Mouse (Mus musculus) ES-Bruce4 (cell line): ENCODE results near the gene Cyld. TPM values are rescaled to one million over a fixed set of nuclear protein-coding genes. Genes with fewer than 3 reads are reported as not detected.
"Not testable (repeated sequence)": the region's sequence is repeated elsewhere in the genome, so short reads cannot be mapped to it uniquely, and the experiment has no call there.

Source experiments
- H3K27ac ChIP-seq: 2 replicates; pipeline ENCODE4 v1.5.1; 2012; ENCODE audit warnings: low read length, inconsistent platforms; ENCODE audit not compliant: insufficient read depth
- H3K27me3 ChIP-seq: 2 replicates; pipeline ENCODE4 v1.6.1; 2012; ENCODE audit warnings: mild to moderate bottlenecking, low read length, inconsistent platforms; ENCODE audit not compliant: control insufficient read depth, poor library complexity, insufficient read depth, severe bottlenecking
- H3K36me3 ChIP-seq: 2 replicates; pipeline ENCODE4 v1.6.1; 2012; ENCODE audit warnings: inconsistent platforms, mild to moderate bottlenecking, low read length, moderate library complexity; ENCODE audit not compliant: control insufficient read depth, poor library complexity, insufficient read depth, severe bottlenecking
- H3K4me1 ChIP-seq: one replicate; pipeline ENCODE4 v1.8.1; 2011; ENCODE audit warnings: low read length; ENCODE audit not compliant: control insufficient read depth, insufficient read depth
- H3K4me3 ChIP-seq: 2 replicates; pipeline ENCODE4 v1.5.1; 2011; ENCODE audit warnings: low read depth, mild to moderate bottlenecking, low read length
- H3K9ac ChIP-seq: 2 replicates; pipeline ENCODE4 v1.6.1; 2012; ENCODE audit warnings: low read depth, mild to moderate bottlenecking, inconsistent platforms; ENCODE audit not compliant: poor library complexity, severe bottlenecking
- H3K9me3 ChIP-seq: replicated peaks from 2 replicates; pipeline ENCODE4 v1.6.1; 2012; ENCODE audit warnings: mild to moderate bottlenecking, low read length, inconsistent platforms; ENCODE audit not compliant: control insufficient read depth, poor library complexity, insufficient read depth, severe bottlenecking
- CTCF ChIP-seq: IDR thresholded peaks from one replicate; pipeline ENCODE4 v1.8.1; 2011; ENCODE audit warnings: low read depth, low read length
- EP300 ChIP-seq: IDR thresholded peaks from 2 replicates; pipeline ENCODE4 v1.6.1; 2011; ENCODE audit warnings: low read depth, low read length; ENCODE audit not compliant: insufficient read depth
- POLR2A ChIP-seq: IDR thresholded peaks from one replicate; pipeline ENCODE4 v1.8.1; 2011; ENCODE audit warnings: low read length; ENCODE audit not compliant: insufficient read depth
- polyA plus RNA-seq: library from polyadenylated mRNA; stranded (reverse); fragments of >200 nt; gene quantifications from 2 replicates; pipeline ENCODE4 v1.2.4, GENCODE M21; 2011; ENCODE audit warnings: low read depth; ENCODE audit not compliant: missing spikeins, insufficient read depth, insufficient read length

Gene Cyld
- polyA plus RNA-seq, 1 experiment, result 18.6 TPM

DNA sequence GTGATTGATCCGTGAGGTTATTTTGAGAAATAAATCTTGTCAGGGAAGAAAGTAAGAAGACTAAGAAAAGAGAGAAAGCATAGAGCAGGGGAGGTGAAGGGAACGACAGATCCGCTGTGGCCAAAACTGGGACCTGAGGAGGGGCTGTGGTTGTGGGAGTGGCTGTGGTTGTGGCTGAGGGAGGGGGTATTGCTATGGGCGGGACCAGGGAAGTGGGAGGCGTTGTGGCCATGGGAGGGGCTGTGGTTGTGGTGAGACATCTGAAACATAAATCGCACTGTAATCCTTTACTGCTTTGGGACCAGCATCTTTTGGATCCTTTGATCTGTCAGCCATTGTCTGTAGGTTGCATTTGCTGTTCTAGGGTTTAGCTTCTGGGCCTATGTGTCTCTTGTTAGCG is 74.4 kb downstream of the Cyld start:
- peaks cover 13% of the 10 kb centered on the region for H3K9me3 ChIP-seq
- no peaks in the 10 kb centered on the region for H3K27me3 ChIP-seq
- no peaks in the 10 kb centered on the region for H3K4me1 ChIP-seq
- no peak overlapping the region for H3K27ac ChIP-seq
- H3K9ac ChIP-seq, result no peak overlapping the region
- TF ChIP-seq CTCF, result no peak
- TF ChIP-seq POLR2A, result no peak
- TF ChIP-seq EP300, result no peak
- H3K4me3 ChIP-seq, result no peak overlapping the region
- H3K36me3 ChIP-seq, result no peaks in the 10 kb centered on the region

DNA sequence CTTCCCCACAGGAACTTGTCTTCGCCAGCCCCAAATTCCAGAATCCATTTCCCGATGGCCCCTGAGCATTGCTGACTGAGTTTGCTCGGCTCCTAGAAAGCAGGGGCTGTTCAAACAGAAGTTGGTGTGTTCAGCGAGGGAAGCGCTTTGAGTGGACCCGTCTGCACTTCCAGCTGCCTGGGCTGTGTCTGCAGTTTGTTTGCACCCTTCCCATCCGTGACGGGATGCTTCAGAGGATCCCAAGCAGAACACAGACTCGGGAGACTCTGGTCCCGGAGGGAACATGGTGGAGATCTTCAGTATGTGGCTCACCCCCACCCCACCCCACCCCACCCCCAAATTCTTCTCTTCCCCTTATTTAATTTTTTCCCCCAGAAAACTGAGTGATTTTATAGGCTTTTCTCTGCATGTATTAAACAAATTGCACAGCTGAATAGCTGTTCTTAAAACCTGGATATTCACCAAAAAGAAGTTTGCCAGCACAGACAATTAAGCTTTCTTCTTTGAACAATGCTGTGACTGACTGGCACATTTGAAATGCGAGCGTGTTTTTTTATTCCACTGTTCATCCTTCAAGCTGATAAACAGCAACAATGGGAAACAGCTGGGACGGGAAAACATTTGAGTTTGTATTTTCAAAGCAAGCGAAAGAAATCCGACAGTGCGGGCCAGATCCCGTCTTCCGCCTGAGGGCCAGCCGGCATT is 77.9 kb downstream of the Cyld start:
- Histone ChIP-seq H3K9ac (no peak overlapping the region), H3K4me1 (no peaks in the 10 kb centered on the region), H3K27me3 (no peaks in the 10 kb centered on the region), H3K4me3 (no peak overlapping the region), H3K27ac (no peak overlapping the region), H3K36me3 (no peaks in the 10 kb centered on the region), H3K9me3 (peaks cover 8% of the 10 kb centered on the region)
- no peak for TF ChIP-seq EP300

DNA sequence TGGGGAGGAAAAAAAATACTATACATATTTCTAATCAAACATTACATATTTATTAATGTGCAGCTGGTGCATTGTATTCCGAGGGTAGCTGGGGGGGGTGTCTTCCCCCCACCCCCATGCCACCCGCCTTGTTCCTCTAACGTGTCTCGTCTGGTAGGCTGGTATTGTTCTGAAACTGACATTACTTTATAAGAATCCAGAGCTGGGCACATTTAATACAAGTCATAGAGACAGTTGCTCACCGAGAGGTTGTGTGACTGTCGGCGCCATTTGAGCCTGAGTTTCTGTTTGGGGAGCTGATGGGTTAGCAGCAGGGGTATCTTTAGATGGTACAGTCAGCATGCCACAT is 78.4 kb downstream of the Cyld start:
- Histone ChIP-seq H3K9ac (no peak overlapping the region), H3K9me3 (peaks cover 3% of the 10 kb centered on the region; the same call in 1 of the 2 replicates), H3K27ac (no peak overlapping the region), H3K27me3 (no peaks in the 10 kb centered on the region), H3K4me3 (no peak overlapping the region), H3K36me3 (no peaks in the 10 kb centered on the region), H3K4me1 (no peaks in the 10 kb centered on the region)
- no peak for TF ChIP-seq POLR2A
- no peak for TF ChIP-seq EP300
- no peak for TF ChIP-seq CTCF

DNA sequence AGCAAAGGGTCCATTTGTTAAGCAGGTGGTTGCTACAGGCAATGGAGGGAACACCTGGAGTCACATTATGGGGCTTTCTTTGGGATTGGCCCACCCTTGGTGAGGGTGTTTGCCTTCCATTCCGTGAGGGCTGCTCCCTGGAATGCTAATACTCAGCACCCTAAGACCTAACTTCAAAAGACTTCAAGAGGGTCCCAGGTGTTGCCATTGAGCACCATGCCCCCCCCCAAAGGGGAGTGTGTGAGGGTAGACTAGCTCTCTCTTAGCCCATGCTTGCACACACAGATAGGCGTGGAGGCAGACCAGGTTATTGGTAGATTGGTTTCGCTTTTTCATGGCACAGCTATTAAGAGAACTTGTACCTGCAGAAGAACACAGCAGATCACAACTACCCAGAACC is 83.3 kb downstream of the Cyld start:
- Histone ChIP-seq H3K36me3 (no peaks in the 10 kb centered on the region), H3K27ac (no peak overlapping the region), H3K9me3 (no peaks in the 10 kb centered on the region), H3K9ac (no peak overlapping the region), H3K27me3 (no peaks in the 10 kb centered on the region), H3K4me1 (no peaks in the 10 kb centered on the region), H3K4me3 (no peak overlapping the region)
- no peak for TF ChIP-seq CTCF
- TF ChIP-seq POLR2A, result no peak
- TF ChIP-seq EP300, result no peak

DNA sequence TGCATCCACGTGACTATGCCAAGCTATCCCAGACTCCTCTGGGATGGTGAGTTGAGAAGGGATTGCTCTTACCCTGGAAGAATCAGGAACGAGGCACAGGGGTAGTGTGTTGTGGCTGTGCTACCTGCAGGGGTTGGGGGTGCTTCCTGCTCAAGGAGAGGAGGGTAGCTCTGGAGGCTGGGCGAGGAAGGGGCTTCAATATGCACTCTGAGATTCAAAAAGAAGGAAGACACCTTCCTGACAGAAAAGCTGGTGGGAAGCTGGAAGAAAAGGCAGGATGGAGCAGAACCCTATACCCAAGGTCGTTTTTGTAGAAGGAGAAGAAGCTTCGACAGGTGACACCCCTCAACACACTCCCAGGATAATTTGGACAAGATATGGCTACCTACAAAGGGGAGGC is 84.5 kb downstream of the Cyld start:
- H3K4me1 ChIP-seq, result no peaks in the 10 kb centered on the region
- TF ChIP-seq EP300 (no peak), POLR2A (no peak), CTCF (no peak)
- H3K27me3 ChIP-seq, result no peaks in the 10 kb centered on the region
- H3K4me3 ChIP-seq, result no peak overlapping the region
- no peak overlapping the region for H3K9ac ChIP-seq
- H3K36me3 ChIP-seq, result no peaks in the 10 kb centered on the region
- no peak overlapping the region for H3K27ac ChIP-seq
- no peaks in the 10 kb centered on the region for H3K9me3 ChIP-seq

DNA sequence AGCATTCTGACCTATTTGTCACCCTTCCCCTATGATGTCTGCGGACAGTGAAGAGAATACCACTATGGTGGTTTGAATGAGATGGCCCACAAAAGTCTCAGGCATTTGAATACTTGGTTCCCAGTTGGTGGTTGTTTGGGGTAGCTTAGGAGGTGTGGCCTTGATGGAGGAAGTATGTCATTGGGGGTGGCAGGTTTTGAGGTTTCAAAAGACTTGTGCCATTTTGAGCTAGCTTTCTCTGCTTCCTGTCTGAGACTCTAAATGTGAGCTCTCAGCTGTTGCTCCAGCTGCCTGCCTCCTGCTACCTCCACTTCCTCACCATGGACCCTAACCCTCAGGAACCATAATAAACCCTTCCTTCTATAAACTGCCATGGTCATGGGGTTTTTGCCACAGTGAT is 86.9 kb downstream of the Cyld start:
- no peak for TF ChIP-seq EP300
- no peak for TF ChIP-seq POLR2A
- no peak for TF ChIP-seq CTCF
- no peaks in the 10 kb centered on the region for H3K36me3 ChIP-seq
- H3K9ac ChIP-seq, result no peak overlapping the region

DNA sequence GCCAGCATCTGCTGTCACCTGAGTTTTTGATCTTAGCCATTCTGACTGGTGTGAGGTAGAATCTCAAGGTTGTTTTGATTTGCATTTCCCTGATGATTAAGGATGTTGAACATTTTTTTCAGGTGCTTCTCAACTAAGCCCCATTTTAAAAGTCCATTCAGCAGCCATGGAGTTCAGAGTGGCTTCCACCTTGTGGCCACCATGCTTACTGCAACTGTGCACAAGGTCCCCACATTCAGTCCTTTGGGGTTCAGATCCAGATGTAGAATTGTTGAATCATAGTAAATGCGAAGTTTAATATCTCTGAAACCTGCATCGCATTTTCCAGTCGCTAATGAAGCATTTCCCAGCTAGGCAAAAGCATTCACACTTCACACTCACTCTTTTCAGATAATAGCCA is 91.5 kb downstream of the Cyld start:
- not testable (repeated sequence) for H3K4me3 ChIP-seq, H3K4me1 ChIP-seq, H3K27me3 ChIP-seq, H3K27ac ChIP-seq, H3K9me3 ChIP-seq, H3K9ac ChIP-seq, H3K36me3 ChIP-seq

More for the DNA sequence above, 86.9 kb downstream of the Cyld start:
- no peak overlapping the region for H3K27ac ChIP-seq
- no peaks in the 10 kb centered on the region for H3K9me3 ChIP-seq
- no peaks in the 10 kb centered on the region for H3K4me1 ChIP-seq
- no peaks in the 10 kb centered on the region for H3K27me3 ChIP-seq
- no peak overlapping the region for H3K4me3 ChIP-seq
